Mouse (Mus musculus): Measurements from ENCODE around the gene 4430402I18Rik.

DNA sequence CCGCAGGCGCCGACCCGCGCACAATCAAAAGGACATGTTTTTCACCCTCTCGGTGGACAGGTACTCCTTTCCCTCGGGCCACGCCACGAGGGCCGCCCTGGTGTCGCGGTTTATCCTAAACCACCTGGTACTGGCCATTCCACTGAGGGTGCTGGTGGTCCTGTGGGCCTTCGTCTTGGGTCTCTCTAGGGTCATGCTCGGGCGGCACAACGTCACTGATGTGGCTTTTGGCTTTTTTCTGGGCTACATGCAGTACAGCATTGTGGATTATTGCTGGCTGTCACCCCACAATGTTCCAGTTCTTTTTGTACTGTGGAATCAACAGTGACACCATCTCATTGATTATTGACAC, 3.1 kb downstream of the 4430402I18Rik start:
- TF ChIP-seq POLR2A (IDR thresholded peaks at IDR 0.05; ENCODE audit: borderline replicate concordance, extremely low read depth, insufficient read depth, insufficient read length, poor library complexity, severe bottlenecking) (no peak), CTCF (IDR thresholded peaks at IDR 0.05; ENCODE audit: borderline replicate concordance, extremely low read depth, insufficient read depth, insufficient read length) (no peak)

Measured in brain, embryonic 14.5 days (tissue).